In the genomic region with DNA sequence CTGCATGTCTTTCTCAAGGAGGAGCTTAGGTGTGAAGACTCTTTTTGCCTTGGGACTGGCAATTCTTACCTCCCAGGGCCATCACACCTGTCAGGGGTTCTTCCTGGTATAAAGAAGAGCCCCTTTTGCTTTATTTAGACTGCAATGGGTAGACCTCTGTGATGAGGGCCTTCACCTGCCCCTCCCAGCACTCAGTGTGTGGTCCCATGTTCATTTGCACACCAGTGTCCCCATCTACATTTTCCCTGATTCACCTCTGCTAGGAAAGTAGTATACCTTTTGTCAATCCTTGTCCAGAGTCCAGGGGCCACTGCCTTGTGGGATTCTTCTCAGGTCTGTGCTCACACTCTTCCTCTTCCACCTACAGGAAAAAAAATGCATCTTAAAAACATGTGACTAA, we compare ENCODE assay signal across 27 mouse cellular contexts. TPM values are rescaled to one million over a fixed set of nuclear protein-coding genes. Genes with fewer than 3 reads are reported as not detected.
DNase-seq lines count a peak whose midpoint lies in the region; ATAC-seq and TF ChIP-seq lines count a peak whose summit lies in the region.
"Had no signal": no experiment of that assay in that cellular context is flagged by ENCODE, and none has a peak within 500 bp of the region (broad histone marks: within the 10 kb centered on the region; RNA-seq: fewer than 3 reads in every experiment).

No protein-coding gene starts in this region.

- H3K9ac ChIP-seq in intestine, embryonic 14.5 days (ENCODE audit: low read length): no peak overlapping the region
- H3K9ac ChIP-seq in intestine, postnatal 0 days (ENCODE audit: low read depth, low read length): no peak overlapping the region
- H3K9ac ChIP-seq: embryonic facial prominence, embryonic 13.5 days; forebrain, embryonic 12.5 days; heart, embryonic 13.5 days; hindbrain, embryonic 12.5 days had no signal

- DNase-seq in gastrocnemius, adult 2 months: no peak
- DNase-seq in gastrocnemius, postnatal 36 days: no peak
- DNase-seq in intestine, embryonic 14.5 days (ENCODE audit: low spot score): peak; percentile 24
- no peak for DNase-seq in spleen, adult 2 months (ENCODE audit: low read depth in 1 of 2, low spot score in 2 of 2)
- DNase-seq in spleen, postnatal 36 days (ENCODE audit: low spot score in 2 of 2): no peak
- no peak for DNase-seq in cerebellum, adult 8-10 months
- DNase-seq: adrenal gland, postnatal 10 days; B cell, adult 2 months; cerebellum, adult 11-12 months; cerebellum, adult 9-11 months; cerebellum, postnatal 36 days; gastrocnemius, postnatal 14 days; heart, postnatal 4 days had no signal

- no peak overlapping the region for H3K4me3 ChIP-seq in gastrocnemius, adult 2 months
- H3K4me3 ChIP-seq in intestine, embryonic 14.5 days (ENCODE audit: low read depth, low read length): no peak overlapping the region
- no peak overlapping the region for H3K4me3 ChIP-seq in intestine, postnatal 0 days (ENCODE audit: low read depth, low read length)
- no peak overlapping the region for H3K4me3 ChIP-seq in spleen, adult 2 months (ENCODE audit: extremely low read depth, insufficient read depth, insufficient read length)
- H3K4me3 ChIP-seq: embryonic facial prominence, embryonic 13.5 days; forebrain, embryonic 12.5 days; heart, embryonic 13.5 days; hindbrain, embryonic 12.5 days had no signal

- H3K4me1 ChIP-seq in intestine, embryonic 14.5 days (replicated peaks; ENCODE audit: control insufficient read depth, insufficient read depth, low read length): no peaks in the 10 kb centered on the region; the same call in 1 of the 2 replicates
- H3K4me1 ChIP-seq in intestine, postnatal 0 days (replicated peaks; ENCODE audit: control insufficient read depth, insufficient read depth, low read length): no peaks in the 10 kb centered on the region
- peaks cover 43% of the 10 kb centered on the region; the same call in 1 of the 2 replicates for H3K4me1 ChIP-seq in spleen, adult 2 months (ENCODE audit: control insufficient read depth, insufficient read depth, insufficient read length)
- H3K4me1 ChIP-seq: embryonic facial prominence, embryonic 13.5 days; forebrain, embryonic 12.5 days; hindbrain, embryonic 12.5 days had no signal

- H3K27ac ChIP-seq in gastrocnemius, adult 2 months: peak overlapping the region; percentile 58; the same call in 1 of the 2 replicates
- H3K27ac ChIP-seq in intestine, embryonic 14.5 days (ENCODE audit: low read depth): no peak overlapping the region
- no peak overlapping the region for H3K27ac ChIP-seq in intestine, postnatal 0 days (ENCODE audit: low read depth, low read length)
- H3K27ac ChIP-seq in spleen, adult 2 months (ENCODE audit: insufficient read depth, low read length): peak overlapping the region; percentile 97
- H3K27ac ChIP-seq: embryonic facial prominence, embryonic 13.5 days; forebrain, embryonic 12.5 days; heart, embryonic 13.5 days; hindbrain, embryonic 12.5 days had no signal

- no peaks in the 10 kb centered on the region for H3K27me3 ChIP-seq in intestine, embryonic 14.5 days (replicated peaks; ENCODE audit: control insufficient read depth, insufficient read depth, low read length)
- H3K27me3 ChIP-seq in intestine, postnatal 0 days (replicated peaks; ENCODE audit: control insufficient read depth, insufficient read depth, low read length): no peaks in the 10 kb centered on the region
- no peaks in the 10 kb centered on the region for H3K27me3 ChIP-seq in spleen, adult 2 months (ENCODE audit: control insufficient read depth, insufficient read depth, low read length)
- H3K27me3 ChIP-seq: embryonic facial prominence, embryonic 13.5 days; forebrain, embryonic 12.5 days; heart, embryonic 13.5 days; hindbrain, embryonic 12.5 days had no signal

- no peaks in the 10 kb centered on the region for H3K9me3 ChIP-seq in intestine, embryonic 14.5 days (ENCODE audit: control insufficient read depth, low read length)
- no peaks in the 10 kb centered on the region for H3K9me3 ChIP-seq in intestine, postnatal 0 days (ENCODE audit: control insufficient read depth)
- H3K9me3 ChIP-seq: embryonic facial prominence, embryonic 13.5 days; forebrain, embryonic 12.5 days; heart, embryonic 13.5 days; hindbrain, embryonic 12.5 days had no signal

- TF ChIP-seq POLR2A in spleen, adult 2 months (IDR thresholded peaks at IDR 0.05; ENCODE audit: low read depth, low read length): no peak

- intact Hi-C loops in gastrocnemius, adult 2 months (cut with DNase I): loop anchor here (5.0 kb wide), 1 partner anchor 43 kb away; a partner anchor contains a TSS
- intact Hi-C loops in gastrocnemius, postnatal 36 days (cut with DNase I): no loop called here

- ATAC-seq in intestine, embryonic 14.5 days (replicated peaks; ENCODE audit: low FRiP score, low TSS enrichment, low read depth): no peak
- no peak for ATAC-seq in intestine, postnatal 0 days
- ATAC-seq: CD4-positive, CD25-positive, alpha-beta regulatory T cell, adult 4 months; forebrain, embryonic 16.5 days; hindbrain, embryonic 16.5 days had no signal

- no peak for TF ChIP-seq CTCF in gastrocnemius, adult 2 months (IDR thresholded peaks at IDR 0.05)
- TF ChIP-seq CTCF in intestine, postnatal 0 days (IDR thresholded peaks at IDR 0.05; ENCODE audit: low read depth): no peak
- TF ChIP-seq CTCF in spleen, adult 2 months (IDR thresholded peaks at IDR 0.05; ENCODE audit: extremely low read depth, insufficient read depth, insufficient read length, insufficient replicate concordance): no peak

- H3K36me3 ChIP-seq in intestine, embryonic 14.5 days (ENCODE audit: control insufficient read depth, insufficient read depth, low read length): no peaks in the 10 kb centered on the region
- H3K36me3 ChIP-seq in intestine, postnatal 0 days (ENCODE audit: control insufficient read depth, insufficient read depth): no peaks in the 10 kb centered on the region
- H3K36me3 ChIP-seq in spleen, adult 2 months (ENCODE audit: control insufficient read depth, insufficient read depth, low read length): peaks cover 37% of the 10 kb centered on the region
- H3K36me3 ChIP-seq: embryonic facial prominence, embryonic 13.5 days; forebrain, embryonic 12.5 days; hindbrain, embryonic 12.5 days had no signal

- no peak overlapping the region for H3K4me2 ChIP-seq in intestine, embryonic 14.5 days (ENCODE audit: low read length)
- no peak overlapping the region for H3K4me2 ChIP-seq in intestine, postnatal 0 days (replicated peaks; ENCODE audit: low read depth)
- H3K4me2 ChIP-seq: embryonic facial prominence, embryonic 13.5 days; forebrain, embryonic 12.5 days; heart, embryonic 13.5 days; hindbrain, embryonic 12.5 days had no signal

RNA-seq across cellular contexts. Expression of a gene that starts 3.9 kb away (rescaled TPM):
- 10 to 100 TPM in 1 of 2 experiments, 1 to 10 TPM in 1; 8.4 to 13.8 TPM for total RNA-seq in gastrocnemius, adult 2 months (2021)
- 10 to 100 TPM in 1 of 2 experiments, 1 to 10 TPM in 1; 9.0 to 13.0 TPM for total RNA-seq in gastrocnemius, postnatal 36 days (2021)
- polyA plus RNA-seq in intestine, embryonic 14.5 days (2014; fragmentation: Nextera tagmentation; extraction: Ambion mirVana): 22.8 and 24.3 TPM in 2 replicates
- polyA plus RNA-seq in intestine, postnatal 0 days (2015; fragmentation: Nextera tagmentation; extraction: Ambion mirVana): 13.6 and 15.8 TPM in 2 replicates
- 50.8 and 54.3 TPM in 2 replicates for polyA plus RNA-seq in spleen, adult 2 months (2012; rRNA removed)
- total RNA-seq: MEL had no signal

RNA-seq across cellular contexts. Expression of a gene that starts 14.3 kb away (rescaled TPM):
- under 1 TPM in 1 of 2 experiments, not detected in 1; 0.84 TPM for total RNA-seq in gastrocnemius, adult 2 months (2021)
- not detected for total RNA-seq in gastrocnemius, postnatal 36 days (2021)
- 1.4 and 4.9 TPM in 2 replicates for polyA plus RNA-seq in intestine, embryonic 14.5 days (2014; fragmentation: Nextera tagmentation; extraction: Ambion mirVana)
- 1.3 and 2.3 TPM in 2 replicates for polyA plus RNA-seq in intestine, postnatal 0 days (2015; fragmentation: Nextera tagmentation; extraction: Ambion mirVana)
- 0.43 and 0.82 TPM in 2 replicates for polyA plus RNA-seq in spleen, adult 2 months (2012; rRNA removed)
- total RNA-seq: MEL had no signal
- polyA plus RNA-seq: forebrain, embryonic 12.5 days; forebrain, embryonic 16.5 days had no signal

RNA-seq across cellular contexts. Expression of a gene that starts 14.3 kb away (rescaled TPM):
- not detected for total RNA-seq in gastrocnemius, adult 2 months (2021)
- not detected for total RNA-seq in gastrocnemius, postnatal 36 days (2021)
- 0.14 and 0.16 TPM in 2 replicates for polyA plus RNA-seq in intestine, embryonic 14.5 days (2014; fragmentation: Nextera tagmentation; extraction: Ambion mirVana)
- polyA plus RNA-seq in intestine, postnatal 0 days (2015; fragmentation: Nextera tagmentation; extraction: Ambion mirVana): 0.09 and 0.16 TPM in 2 replicates
- polyA plus RNA-seq in spleen, adult 2 months (2012; rRNA removed): 9.5 and 11.6 TPM in 2 replicates
- total RNA-seq: adrenal gland, postnatal 4 days; gastrocnemius, postnatal 14 days; granulocyte monocyte progenitor cell, adult 5-6 weeks; heart, postnatal 4 days; MEL had no signal
- polyA plus RNA-seq: brain, embryonic 14.5 days; embryonic facial prominence, embryonic 13.5 days; forebrain, embryonic 12.5 days; forebrain, embryonic 16.5 days; frontal cortex, adult 2 months; heart, embryonic 13.5 days; heart, postnatal 0 days; hindbrain, embryonic 12.5 days; hindbrain, embryonic 16.5 days had no signal

RNA-seq across cellular contexts. Expression of a gene that starts 19.8 kb away (rescaled TPM):
- total RNA-seq in gastrocnemius, adult 2 months (2021): 1 to 10 TPM; 3.6 to 5.5 TPM
- 1 to 10 TPM; 4.1 to 6.5 TPM for total RNA-seq in gastrocnemius, postnatal 36 days (2021)
- polyA plus RNA-seq in intestine, embryonic 14.5 days (2014; fragmentation: Nextera tagmentation; extraction: Ambion mirVana): 18.3 and 19.1 TPM in 2 replicates
- polyA plus RNA-seq in intestine, postnatal 0 days (2015; fragmentation: Nextera tagmentation; extraction: Ambion mirVana): 9.6 and 11.3 TPM in 2 replicates
- 66.3 and 73.5 TPM in 2 replicates for polyA plus RNA-seq in spleen, adult 2 months (2012; rRNA removed)

RNA-seq across cellular contexts. Expression of a gene that starts 28.2 kb away (rescaled TPM):
- 1 to 10 TPM; 1.1 to 1.2 TPM for total RNA-seq in gastrocnemius, adult 2 months (2021)
- total RNA-seq in gastrocnemius, postnatal 36 days (2021): 1 to 10 TPM in 1 of 2 experiments, under 1 TPM in 1; 0.94 to 2.1 TPM
- 14.1 and 15.9 TPM in 2 replicates for polyA plus RNA-seq in intestine, embryonic 14.5 days (2014; fragmentation: Nextera tagmentation; extraction: Ambion mirVana)
- 9.9 and 10.2 TPM in 2 replicates for polyA plus RNA-seq in intestine, postnatal 0 days (2015; fragmentation: Nextera tagmentation; extraction: Ambion mirVana)
- 9.9 and 10.4 TPM in 2 replicates for polyA plus RNA-seq in spleen, adult 2 months (2012; rRNA removed)

Comparison
In these comparisons a context has a peak if more than half of its experiments do, and no peak if none do; other contexts are left out.
1. H3K27ac ChIP-seq: peak in gastrocnemius, adult 2 months (single experiment) and spleen, adult 2 months (single experiment); none in intestine, embryonic 14.5 days (single experiment) and intestine, postnatal 0 days (single experiment).